Mouse (Mus musculus) c-Kit-positive CD71-positive TER-119-negative erythroid progenitor cells, embryonic 14.5 days (primary cell): Measurements from ENCODE around the gene Scgb2b17.
"Not testable (repeated sequence)": the region's sequence is repeated elsewhere in the genome, so short reads cannot be mapped to it uniquely, and the experiment has no call there.

Experiments used
- DNase-seq: peaks from one replicate; pipeline ENCODE4 v3.0.0-alpha.2; 2013; ENCODE audit warnings: low read depth

Gene Scgb2b17

GRCm38 (mm10) chr7:33056461-33056860 is at the start of gene Scgb2b17:
Gene Scgb2b17, minus strand, starts transcription at chr7:33056561.
- not testable (repeated sequence) for DNase-seq

- DNase-seq = not testable (repeated sequence)
These were observed 6.8 kb upstream of the Scgb2b17 start, which contains the start of gene Scgb1b17 for GRCm38 (mm10) chr7:33063149-33063548. Gene Scgb1b17, plus strand, starts transcription at chr7:33063449.
